Mouse (Mus musculus) MEL (cell line): ENCODE results near the gene Cep295nl. TPM values are rescaled to one million over a fixed set of nuclear protein-coding genes. Genes with fewer than 3 reads are reported as not detected.

Experiments used
- DNase-seq: peaks from one replicate; pipeline ENCODE4 v3.0.0; 2011; ENCODE audit warnings: low read depth, low spot score
- H3K27ac ChIP-seq: 2 replicates; pipeline ENCODE4 v1.5.1; 2012; ENCODE audit warnings: low read depth, mild to moderate bottlenecking, control low read depth, low read length, moderate library complexity; ENCODE audit not compliant: control insufficient read depth
- H3K27me3 ChIP-seq, 2 experiments: fragments of 150-350 bp in 1 of 2; sonication (generic) in 1 of 2; 2 replicates each; pipeline ENCODE4 v1.6.1; 2012; ENCODE audit warnings: low read length in 2 of 2, mild to moderate bottlenecking in 2 of 2, improper control_type of control experiment in 1 of 2, moderate library complexity in 1 of 2; ENCODE audit not compliant: insufficient read depth in 2 of 2, control insufficient read depth in 1 of 2
- H3K36me3 ChIP-seq, 2 experiments: 2 replicates each; pipeline ENCODE4 v1.6.1; 2012 to 2014; ENCODE audit warnings: low read length in 2 of 2, improper control_type of control experiment in 1 of 2, inconsistent platforms in 1 of 2, mild to moderate bottlenecking in 1 of 2; ENCODE audit not compliant: insufficient read depth in 2 of 2, control insufficient read depth in 1 of 2
- H3K4me1 ChIP-seq, 2 experiments: fragments of 150-350 bp in 1 of 2; sonication (generic) in 1 of 2; 2 replicates each; pipeline ENCODE4 v1.6.1; 2012; ENCODE audit warnings: low read length in 2 of 2, improper control_type of control experiment in 1 of 2, mild to moderate bottlenecking in 1 of 2; ENCODE audit not compliant: insufficient read depth in 2 of 2, control insufficient read depth in 1 of 2
- H3K4me3 ChIP-seq, 2 experiments: fragments of 150-350 bp in 1 of 2; sonication (generic) in 1 of 2; 2 replicates each; pipeline ENCODE4 v1.5.1; 2012; ENCODE audit warnings: low read depth in 2 of 2, low read length in 2 of 2, mild to moderate bottlenecking in 2 of 2, moderate library complexity in 2 of 2, control low read depth in 1 of 2, improper control_type of control experiment in 1 of 2; ENCODE audit not compliant: control insufficient read depth in 1 of 2, insufficient read depth in 1 of 2
- H3K79me2 ChIP-seq: 2 replicates; pipeline ENCODE4 v1.6.1; 2012; ENCODE audit warnings: mild to moderate bottlenecking, low read length, moderate library complexity; ENCODE audit not compliant: control insufficient read depth, poor library complexity, insufficient read depth
- H3K9ac ChIP-seq: 2 replicates; pipeline ENCODE4 v1.6.1; 2012; ENCODE audit warnings: low read depth, mild to moderate bottlenecking, control low read depth, low read length, moderate library complexity; ENCODE audit not compliant: control insufficient read depth, poor library complexity, severe bottlenecking
- H3K9me3 ChIP-seq: fragments of 150-350 bp; sonication (generic); replicated peaks from 2 replicates; pipeline ENCODE4 v1.6.1; 2012; ENCODE audit warnings: mild to moderate bottlenecking, low read length, improper control_type of control experiment, moderate library complexity; ENCODE audit not compliant: insufficient read depth
- BHLHE40 ChIP-seq: IDR thresholded peaks from 2 replicates; pipeline ENCODE4 v1.6.1; 2012; ENCODE audit warnings: low read depth, mild to moderate bottlenecking, inconsistent platforms, low read length, improper control_type of control experiment, borderline replicate concordance
- CHD1 ChIP-seq: IDR thresholded peaks from 2 replicates; pipeline ENCODE4 v1.6.1; 2012; ENCODE audit warnings: low read depth, mild to moderate bottlenecking, inconsistent platforms, low read length, improper control_type of control experiment
- CHD2 ChIP-seq: IDR thresholded peaks from 2 replicates; pipeline ENCODE4 v1.6.1; 2011; ENCODE audit warnings: low read length, improper control_type of control experiment
- E2F4 ChIP-seq: IDR thresholded peaks from 2 replicates; pipeline ENCODE4 v1.6.1; 2011; ENCODE audit warnings: low read depth, low read length, improper control_type of control experiment, borderline replicate concordance
- EP300 ChIP-seq, 2 experiments: IDR thresholded peaks; 2 replicates each; pipeline ENCODE4 v1.6.1; 2011; ENCODE audit warnings: improper control_type of control experiment in 2 of 2, low read length in 2 of 2, low read depth in 1 of 2, mild to moderate bottlenecking in 1 of 2
- ETS1 ChIP-seq: IDR thresholded peaks from 2 replicates; pipeline ENCODE4 v1.6.1; 2012; ENCODE audit warnings: low read depth, mild to moderate bottlenecking, inconsistent platforms, low read length, improper control_type of control experiment, moderate library complexity
- HCFC1 ChIP-seq: IDR thresholded peaks from 2 replicates; pipeline ENCODE4 v1.6.1; 2012; ENCODE audit warnings: low read depth, mild to moderate bottlenecking, inconsistent platforms, low read length, improper control_type of control experiment, moderate library complexity
- JUND ChIP-seq: IDR thresholded peaks from 2 replicates; pipeline ENCODE4 v1.6.1; 2011; ENCODE audit warnings: low read depth, mild to moderate bottlenecking, improper control_type of control experiment, low read length
- MAFK ChIP-seq: IDR thresholded peaks from 2 replicates; pipeline ENCODE4 v1.6.1; 2011; ENCODE audit warnings: low read depth, mild to moderate bottlenecking, low read length, improper control_type of control experiment, borderline replicate concordance
- MEF2A ChIP-seq: IDR thresholded peaks from 2 replicates; pipeline ENCODE4 v1.6.1; 2014; ENCODE audit warnings: low read depth, mild to moderate bottlenecking, inconsistent platforms, low read length, improper control_type of control experiment; ENCODE audit not compliant: poor library complexity, insufficient replicate concordance, severe bottlenecking; ENCODE audit errors: extremely low read depth
- MYB ChIP-seq: IDR thresholded peaks from 2 replicates; pipeline ENCODE4 v1.6.1; 2011; ENCODE audit warnings: mild to moderate bottlenecking, low read depth, low read length, improper control_type of control experiment
- MYC ChIP-seq: IDR thresholded peaks from 2 replicates; pipeline ENCODE4 v1.6.1; 2011; ENCODE audit warnings: low read depth, mild to moderate bottlenecking, low read length, improper control_type of control experiment, moderate library complexity
- NELFE ChIP-seq: IDR thresholded peaks from 2 replicates; pipeline ENCODE4 v1.6.1; 2011; ENCODE audit warnings: low read depth, low read length, improper control_type of control experiment
- POLR2A ChIP-seq, 2 experiments: IDR thresholded peaks; 2 replicates each; pipeline ENCODE4 v1.6.1; 2011 to 2012; ENCODE audit warnings: low read length in 2 of 2, mild to moderate bottlenecking in 2 of 2, control low read depth in 1 of 2, improper control_type of control experiment in 1 of 2, low read depth in 1 of 2, moderate library complexity in 1 of 2; ENCODE audit not compliant: control insufficient read depth in 1 of 2, insufficient read depth in 1 of 2, poor library complexity in 1 of 2
- POLR2AphosphoS2 ChIP-seq: IDR thresholded peaks from 2 replicates; pipeline ENCODE4 v1.6.1; 2011; ENCODE audit warnings: low read length, improper control_type of control experiment
- TAL1 ChIP-seq: IDR thresholded peaks from 2 replicates; pipeline ENCODE4 v1.6.1; 2012; ENCODE audit warnings: mild to moderate bottlenecking, inconsistent platforms, low read length, moderate library complexity, mixed read lengths
- USF1 ChIP-seq: IDR thresholded peaks from 2 replicates; pipeline ENCODE4 v1.6.1; 2014; ENCODE audit warnings: low read depth, mild to moderate bottlenecking, inconsistent platforms, low read length, improper control_type of control experiment, moderate library complexity
- ZMIZ1 ChIP-seq: IDR thresholded peaks from 2 replicates; pipeline ENCODE4 v1.6.1; 2012; ENCODE audit warnings: low read depth, mild to moderate bottlenecking, inconsistent platforms, low read length, improper control_type of control experiment, moderate library complexity
- polyA plus RNA-seq, 2 experiments: library from polyadenylated mRNA; stranded (reverse) in 1 of 2; unstranded in 1 of 2; fragments of >175 nt in 1 of 2; fragments of >200 nt in 1 of 2; gene quantifications; 2 replicates each; pipeline versions ENCODE4 v1.2.1 to v1.2.4; 2012; ENCODE audit warnings: low replicate concordance in 2 of 2, low read depth in 1 of 2; ENCODE audit not compliant: insufficient read length in 2 of 2, insufficient read depth in 1 of 2, missing spikeins in 1 of 2
- total RNA-seq: library from RNA; depleted of rRNA; stranded (reverse); fragments of 300-350 nt; gene quantifications from 2 replicates; pipeline ENCODE4 v1.2.3, GENCODE M21; 2012

The Cep295nl gene
- total and polyA plus RNA-seq, 3 experiments = not detected

DNA sequence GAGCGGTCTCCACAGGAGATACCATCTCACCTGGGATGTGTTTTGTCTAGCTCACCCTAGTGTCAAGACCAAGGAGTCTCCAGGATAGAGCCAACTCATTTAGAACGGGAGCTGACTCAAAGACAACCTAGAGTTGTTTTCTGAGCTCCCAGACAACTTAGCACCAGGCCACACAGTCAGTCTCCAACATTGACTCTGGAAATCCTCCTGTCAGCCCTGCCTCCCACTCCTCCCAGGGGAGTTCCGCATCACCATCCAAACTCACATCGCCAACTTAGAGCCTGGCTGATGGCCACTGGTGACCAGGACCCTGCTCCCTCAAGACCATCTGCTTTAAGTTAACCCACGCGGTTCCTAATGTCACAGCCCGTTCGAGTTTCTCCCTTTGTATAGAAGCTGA, 33.2 kb upstream of the Cep295nl start:
- H3K27me3 ChIP-seq = peaks cover 0 to 3% of the 10 kb centered on the region in 2 experiments; a peak in 2 of 4 replicates

DNA sequence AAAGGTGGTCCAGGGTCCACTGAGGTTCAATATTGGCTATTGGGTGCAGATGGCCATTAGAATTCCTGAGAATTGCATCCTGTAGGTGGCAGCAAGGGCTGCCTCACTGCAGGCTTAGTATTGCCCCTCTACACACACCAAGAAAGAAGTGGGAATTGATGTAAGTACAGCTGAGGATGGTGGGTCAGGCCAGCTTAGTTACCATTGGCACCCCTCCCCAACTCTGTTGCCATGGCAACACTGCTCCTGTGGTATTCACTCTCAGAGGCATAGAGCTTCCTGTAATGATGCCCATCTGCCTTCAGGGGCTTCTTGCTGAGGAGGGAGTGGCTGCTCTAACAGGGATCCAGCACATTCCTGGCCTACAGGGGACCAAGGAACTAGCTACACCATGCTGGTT, 32.7 kb upstream of the Cep295nl start:
- no peak for DNase-seq
- H3K4me1 ChIP-seq = 0 out of 4 replicates have a peak, but pooled peaks cover 0 to 2% of the 10 kb centered on the region in 2 experiments
- H3K4me3 ChIP-seq = no peak overlapping the region
- TF ChIP-seq MEF2A (no peak), BHLHE40 (no peak), NELFE (no peak), HCFC1 (no peak), ZMIZ1 (no peak)
- H3K79me2 ChIP-seq = no peaks in the 10 kb centered on the region
- no peak overlapping the region for H3K9ac ChIP-seq
- no peak overlapping the region for H3K27ac ChIP-seq
- H3K9me3 ChIP-seq = no peaks in the 10 kb centered on the region
- H3K27me3 ChIP-seq = peaks cover 0 to 3% of the 10 kb centered on the region in 2 experiments; a peak in 2 of 4 replicates
- no peaks in the 10 kb centered on the region for H3K36me3 ChIP-seq

More for the DNA sequence above, 33.2 kb upstream of the Cep295nl start:
- Histone ChIP-seq H3K4me3 (no peak overlapping the region), H3K27ac (no peak overlapping the region), H3K9me3 (no peaks in the 10 kb centered on the region), H3K9ac (no peak overlapping the region), H3K4me1 (0 out of 4 replicates have a peak, but pooled peaks cover 0 to 2% of the 10 kb centered on the region in 2 experiments), H3K36me3 (no peaks in the 10 kb centered on the region), H3K79me2 (no peaks in the 10 kb centered on the region)
- no peak for TF ChIP-seq MAFK
- no peak for TF ChIP-seq JUND
- no peak for TF ChIP-seq BHLHE40
- TF ChIP-seq E2F4 = no peak
- no peak for TF ChIP-seq EP300 (IDR thresholded peaks at IDR 0.05; ENCODE audit: low read depth in 1 of 2, low read length in 2 of 2)
- no peak for TF ChIP-seq USF1
- no peak for TF ChIP-seq ETS1
- DNase-seq = no peak

DNA sequence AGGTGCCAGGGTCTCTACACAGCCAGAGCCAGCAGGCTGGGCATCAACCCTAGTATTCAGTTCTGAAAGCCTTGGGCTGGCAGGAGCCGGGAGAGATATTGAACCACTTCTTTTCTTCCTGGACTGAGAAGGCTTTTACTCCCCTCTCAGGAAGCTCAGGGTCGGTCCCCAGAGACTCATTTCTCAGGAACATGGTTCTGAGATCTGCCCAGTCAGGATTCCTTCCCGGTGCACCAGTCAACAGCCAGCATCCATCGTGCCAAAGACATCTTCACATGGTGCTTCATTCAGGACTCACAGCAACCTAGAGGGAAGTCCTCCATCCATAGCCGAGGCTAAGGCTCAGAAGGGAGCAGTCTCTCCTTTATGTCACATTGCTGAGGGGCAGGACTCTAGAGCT, 32.2 kb upstream of the Cep295nl start:
- no peaks in the 10 kb centered on the region for H3K36me3 ChIP-seq
- peaks cover 0 to 5% of the 10 kb centered on the region in 2 experiments; a peak in 2 of 4 replicates for H3K27me3 ChIP-seq

More for the DNA sequence above, 32.2 kb upstream of the Cep295nl start:
- no peaks in the 10 kb centered on the region for H3K79me2 ChIP-seq
- TF ChIP-seq ETS1 (no peak), MYC (no peak), POLR2A (IDR thresholded peaks at IDR 0.05; ENCODE audit: control insufficient read depth in 1 of 2, insufficient read depth in 1 of 2, low read depth in 1 of 2, low read length in 2 of 2, poor library complexity in 1 of 2) (no peak), USF1 (no peak), TAL1 (no peak), CHD1 (no peak), POLR2AphosphoS2 (no peak), HCFC1 (no peak), MAFK (no peak), CHD2 (no peak), MYB (no peak), MEF2A (no peak)
- H3K27ac ChIP-seq = no peak overlapping the region
- H3K9me3 ChIP-seq = no peaks in the 10 kb centered on the region
- H3K4me3 ChIP-seq = no peak overlapping the region
- DNase-seq = no peak
- H3K4me1 ChIP-seq = 0 out of 4 replicates have a peak, but pooled peaks cover 0 to 2% of the 10 kb centered on the region in 2 experiments
- H3K9ac ChIP-seq = no peak overlapping the region
